Mouse (Mus musculus): ENCODE results near the gene Rad23a. TPM values are rescaled to one million over a fixed set of nuclear protein-coding genes. Genes with fewer than 3 reads are reported as not detected.

Rad23a gene
- polyA plus RNA-seq, 1 experiment from 2014 or later = 70.6 TPM

GRCm38 (mm10) chr8:84877297-84878035, 37.0 kb upstream of the Rad23a start:
- no peak for DNase-seq (ENCODE audit: low spot score)
- TF ChIP-seq CTCF (IDR thresholded peaks at IDR 0.05; ENCODE audit: low read depth) (no peak), EP300 (optimal IDR thresholded peaks at IDR 0.05) (no peak)
- Histone ChIP-seq H3K4me1 (replicated peaks; ENCODE audit: control insufficient read depth, insufficient read depth) (peaks cover under 1% of the 10 kb centered on the region), H3K27me3 (ENCODE audit: control insufficient read depth, insufficient read depth, low read length) (no peaks in the 10 kb centered on the region), H3K9ac (ENCODE audit: low read length) (no peak overlapping the region), H3K9me3 (ENCODE audit: control insufficient read depth, low read length) (no peaks in the 10 kb centered on the region), H3K27ac (replicated peaks) (no peak overlapping the region), H3K4me3 (ENCODE audit: low read depth, low read length) (no peak overlapping the region), H3K4me2 (replicated peaks; ENCODE audit: low read depth) (no peak overlapping the region), H3K36me3 (ENCODE audit: control insufficient read depth, insufficient read depth, low read length) (no peaks in the 10 kb centered on the region)
- ATAC-seq (ENCODE audit: low FRiP score, low TSS enrichment) = no peak
- WGBS = 61% methylated on average over 3 of the region's 3 CpGs

- Histone ChIP-seq H3K9ac (ENCODE audit: low read length) (no peak overlapping the region), H3K27ac (replicated peaks) (no peak overlapping the region), H3K4me3 (ENCODE audit: low read depth, low read length) (no peak overlapping the region), H3K27me3 (ENCODE audit: control insufficient read depth, insufficient read depth, low read length) (no peaks in the 10 kb centered on the region), H3K4me1 (replicated peaks; ENCODE audit: control insufficient read depth, insufficient read depth) (peaks cover 5% of the 10 kb centered on the region), H3K4me2 (replicated peaks; ENCODE audit: low read depth) (no peak overlapping the region), H3K9me3 (ENCODE audit: control insufficient read depth, low read length) (no peaks in the 10 kb centered on the region), H3K36me3 (ENCODE audit: control insufficient read depth, insufficient read depth, low read length) (peaks cover 2% of the 10 kb centered on the region; the same call in 1 of the 2 replicates)
- ATAC-seq (ENCODE audit: low FRiP score, low TSS enrichment) (no peak), DNase-seq (ENCODE audit: low spot score) (no peak)
- TF ChIP-seq EP300 (optimal IDR thresholded peaks at IDR 0.05) (no peak), CTCF (IDR thresholded peaks at IDR 0.05; ENCODE audit: low read depth) (no peak)
- 90% methylated on average over 3 of the region's 3 CpGs for whole genome bisulfite sequencing
Measured at GRCm38 (mm10) chr8:84874339-84874738, 33.9 kb upstream of the Rad23a start.

- H3K4me2 ChIP-seq (replicated peaks; ENCODE audit: low read depth) = peak overlapping the region; percentile 99
- TF ChIP-seq EP300 (optimal IDR thresholded peaks at IDR 0.05) = no peak
- TF ChIP-seq CTCF (IDR thresholded peaks at IDR 0.05; ENCODE audit: low read depth) = no peak
- H3K4me1 ChIP-seq (replicated peaks; ENCODE audit: control insufficient read depth, insufficient read depth) = peaks cover 5% of the 10 kb centered on the region
- ATAC-seq (ENCODE audit: low FRiP score, low TSS enrichment) (no peak), DNase-seq (ENCODE audit: low spot score) (no peak)
- H3K9me3 ChIP-seq (ENCODE audit: control insufficient read depth, low read length) = no peaks in the 10 kb centered on the region
- H3K27ac ChIP-seq (replicated peaks) = no peak overlapping the region
- H3K36me3 ChIP-seq (ENCODE audit: control insufficient read depth, insufficient read depth, low read length) = peaks cover 12% of the 10 kb centered on the region
- H3K9ac ChIP-seq (ENCODE audit: low read length) = no peak overlapping the region
- peak overlapping the region; percentile 46; the same call in 1 of the 2 replicates for H3K4me3 ChIP-seq (ENCODE audit: low read depth, low read length)
- no peaks in the 10 kb centered on the region for H3K27me3 ChIP-seq (ENCODE audit: control insufficient read depth, insufficient read depth, low read length)
- WGBS = 68% methylated on average over 4 of the region's 4 CpGs
Measured at GRCm38 (mm10) chr8:84873016-84873415, 32.6 kb upstream of the Rad23a start.

- Histone ChIP-seq H3K4me1 (replicated peaks; ENCODE audit: control insufficient read depth, insufficient read depth) (peaks cover 5% of the 10 kb centered on the region), H3K27ac (replicated peaks) (no peak overlapping the region; the same call in 1 of the 2 replicates), H3K4me3 (ENCODE audit: low read depth, low read length) (peak overlapping the region; percentile 46), H3K27me3 (ENCODE audit: control insufficient read depth, insufficient read depth, low read length) (no peaks in the 10 kb centered on the region), H3K9ac (ENCODE audit: low read length) (peak overlapping the region; percentile 64), H3K9me3 (ENCODE audit: control insufficient read depth, low read length) (no peaks in the 10 kb centered on the region), H3K4me2 (replicated peaks; ENCODE audit: low read depth) (peak overlapping the region; percentile 99), H3K36me3 (ENCODE audit: control insufficient read depth, insufficient read depth, low read length) (peaks cover 18% of the 10 kb centered on the region)
- ATAC-seq (ENCODE audit: low FRiP score, low TSS enrichment) = peak; percentile 69
- 2% methylated on average over 45 of the region's 54 CpGs for WGBS
- TF ChIP-seq EP300 (optimal IDR thresholded peaks at IDR 0.05) = no peak
- peak; percentile 70 for DNase-seq (ENCODE audit: low spot score)
Measured at GRCm38 (mm10) chr8:84872309-84872965, 32.0 kb upstream of the Rad23a start.

- Histone ChIP-seq H3K36me3 (ENCODE audit: control insufficient read depth, insufficient read depth, low read length) (peaks cover 22% of the 10 kb centered on the region), H3K27ac (replicated peaks) (no peak within 1 kb of the TSS; the same call in 1 of the 2 replicates), H3K4me2 (replicated peaks; ENCODE audit: low read depth) (peak within 1 kb of the TSS; percentile 99), H3K4me3 (ENCODE audit: low read depth, low read length) (peak within 1 kb of the TSS; percentile 46), H3K4me1 (replicated peaks; ENCODE audit: control insufficient read depth, insufficient read depth) (peaks cover 5% of the 10 kb centered on the region), H3K9ac (ENCODE audit: low read length) (peak within 1 kb of the TSS; percentile 64), H3K27me3 (ENCODE audit: control insufficient read depth, insufficient read depth, low read length) (no peaks in the 10 kb centered on the region), H3K9me3 (ENCODE audit: control insufficient read depth, low read length) (no peaks in the 10 kb centered on the region)
- 14% methylated on average over 34 of the region's 46 CpGs for WGBS
- DNase-seq (ENCODE audit: low spot score) (peak; percentile 89), ATAC-seq (ENCODE audit: low FRiP score, low TSS enrichment) (peak; percentile 61)
- TF ChIP-seq CTCF (IDR thresholded peaks at IDR 0.05; ENCODE audit: low read depth) (peak; percentile 60), EP300 (optimal IDR thresholded peaks at IDR 0.05) (no peak)
Measured at GRCm38 (mm10) chr8:84871376-84872308, 31.2 kb upstream of the Rad23a start, which contains the start of gene Syce2. Gene Syce2, plus strand, starts transcription at chr8:84872111.

All from stomach, postnatal 0 days (tissue).